Mouse (Mus musculus): ENCODE data around the gene Olfr1184.
"Not testable (repeated sequence)": the region's sequence is repeated elsewhere in the genome, so short reads cannot be mapped to it uniquely, and the experiment has no call there.

Olfr1184 gene

GRCm38 (mm10) chr2:88483298-88483697, at the start of gene Olfr1184:
TSS of gene Olfr1184 (plus strand) at chr2:88483598.
- no peak for DNase-seq (ENCODE audit: inconsistent ontology term)

DNA sequence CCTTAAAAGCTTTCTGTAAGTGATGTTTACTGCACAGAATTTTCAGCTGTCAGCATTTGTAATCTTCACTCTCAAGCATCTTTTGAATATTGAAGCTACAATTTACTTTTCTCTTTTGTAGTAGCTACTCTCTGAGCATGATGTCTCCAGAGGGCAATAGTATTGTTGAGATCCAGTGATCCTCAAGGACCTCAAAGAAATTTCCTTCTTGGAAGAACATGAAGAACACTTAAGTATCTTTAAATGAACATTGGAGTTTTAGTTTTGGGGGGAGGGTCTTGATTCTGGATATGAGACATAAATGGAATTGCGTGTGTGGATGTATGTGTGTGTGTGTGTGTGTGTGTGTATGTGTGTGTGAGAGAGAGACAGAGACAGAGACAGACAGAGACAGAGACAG, 34.4 kb upstream of the Olfr1184 start, which contains the start of gene Gm13757:
Gm13757 (minus strand) TSS at position 101 of the 400 bp plus-strand sequence.
- no peak for DNase-seq (ENCODE audit: inconsistent ontology term)

DNA sequence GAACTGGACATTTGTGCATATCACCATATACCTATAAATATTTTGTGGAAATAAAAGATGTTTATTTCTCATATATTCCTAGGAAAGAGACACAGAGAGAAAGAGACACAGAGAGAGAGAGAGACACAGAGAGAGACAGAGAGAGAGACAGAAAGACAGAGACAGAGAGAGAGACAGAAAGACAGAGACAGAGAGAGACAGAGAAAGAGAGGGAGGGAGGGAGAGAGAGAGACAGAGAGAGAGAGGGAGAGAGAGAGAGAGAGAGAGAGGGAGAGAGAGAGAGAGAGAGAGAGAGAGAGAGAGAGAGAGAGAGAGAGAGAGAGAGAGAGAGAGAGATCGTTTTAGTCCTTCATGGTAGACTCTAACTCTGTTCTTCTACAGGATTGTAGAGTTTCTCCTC, 28.8 kb upstream of the Olfr1184 start, which contains the start of gene Olfr1183:
Olfr1183 (plus strand) TSS at position 301 of the 400 bp plus-strand sequence.
- DNase-seq (ENCODE audit: inconsistent ontology term) = not testable (repeated sequence)

GRCm38 (mm10) chr2:88493020-88493419, 9.6 kb downstream of the Olfr1184 start, which contains the start of gene Olfr1185-ps1:
TSS of gene Olfr1185-ps1 (plus strand) at chr2:88493320.
- no peak for DNase-seq (ENCODE audit: inconsistent ontology term)

- DNase-seq (ENCODE audit: inconsistent ontology term) = no peak
Measured at GRCm38 (mm10) chr2:88518251-88518650, 34.9 kb downstream of the Olfr1184 start, which contains the start of gene Olfr1186. TSS of gene Olfr1186 (plus strand) at chr2:88518551.

DNA sequence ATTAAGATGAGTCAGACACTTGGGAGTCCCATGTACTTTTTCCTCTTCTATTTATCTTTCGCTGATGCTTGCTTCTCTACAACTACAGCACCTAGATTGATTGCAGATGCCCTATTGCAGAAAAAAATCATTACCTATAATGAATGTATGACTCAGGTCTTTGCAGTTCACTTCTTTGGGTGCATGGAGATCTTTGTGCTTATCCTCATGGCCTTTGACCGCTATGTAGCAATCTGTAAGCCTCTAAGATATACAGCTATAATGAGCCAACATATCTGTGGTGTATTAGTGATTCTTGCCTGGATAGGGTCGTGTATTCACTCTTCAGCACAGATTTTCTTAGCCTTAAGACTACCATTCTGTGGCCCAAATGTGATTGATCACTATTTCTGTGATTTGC, 42.3 kb downstream of the Olfr1184 start:
- no peak for DNase-seq (ENCODE audit: inconsistent ontology term)
